Mouse (Mus musculus) cerebellum, postnatal 36 days (tissue): ENCODE data around the gene Klf13.

Experiments used
- DNase-seq, 2 experiments: peaks; one replicate each; pipeline ENCODE4 v3.0.0; 2021 to 2022; ENCODE audit warnings: mixed read lengths in 2 of 2

Gene Klf13

DNA sequence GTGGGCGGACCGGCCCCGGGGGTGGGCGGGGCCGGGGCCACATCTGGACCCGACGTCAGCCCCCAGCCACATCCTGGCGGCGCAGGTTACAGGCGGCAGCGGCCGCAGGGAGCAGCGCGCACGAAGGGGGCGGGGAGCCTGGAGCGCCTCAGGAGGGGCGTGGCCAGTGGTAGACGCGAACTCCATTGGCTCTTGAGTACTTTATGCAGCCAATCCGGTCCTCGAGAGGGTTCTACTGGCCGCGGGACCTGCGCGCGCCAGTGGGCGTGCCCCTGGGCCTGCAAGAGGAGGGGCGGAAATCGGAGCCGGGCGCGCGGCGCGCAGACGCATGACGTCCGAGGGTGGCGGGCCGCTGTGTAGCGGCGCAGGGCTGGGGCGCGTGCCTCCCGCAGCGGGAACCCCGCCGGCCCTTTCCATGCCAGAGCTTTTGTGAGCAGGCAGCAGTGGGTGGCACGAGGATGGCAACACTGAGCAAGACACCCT lies at the start of gene Klf13:
TSS of gene Klf13 (minus strand) at position 2 of the 483 bp plus-strand sequence.
- DNase-seq: peak; percentile 94 to 96

DNA sequence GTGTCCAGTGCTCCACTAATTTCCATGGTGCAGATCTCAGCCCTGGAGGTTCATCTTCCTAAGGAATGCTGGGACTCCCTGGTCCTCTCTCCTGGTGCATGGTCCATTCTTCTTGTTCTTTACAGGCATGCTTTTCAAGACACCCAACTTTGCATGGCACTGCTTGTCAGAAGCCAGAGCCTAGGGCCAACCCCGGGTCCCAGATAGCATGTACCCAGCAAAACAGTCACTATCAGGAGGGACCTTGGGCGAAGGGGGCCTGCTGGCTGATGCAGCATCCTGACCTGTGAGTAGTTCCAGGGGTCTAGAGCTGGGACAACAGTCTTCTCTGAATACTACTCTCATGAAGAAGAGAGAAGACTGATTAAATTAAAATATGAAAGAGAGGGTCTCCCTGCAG lies 49.7 kb upstream of the Klf13 start:
- DNase-seq: no peak

DNA sequence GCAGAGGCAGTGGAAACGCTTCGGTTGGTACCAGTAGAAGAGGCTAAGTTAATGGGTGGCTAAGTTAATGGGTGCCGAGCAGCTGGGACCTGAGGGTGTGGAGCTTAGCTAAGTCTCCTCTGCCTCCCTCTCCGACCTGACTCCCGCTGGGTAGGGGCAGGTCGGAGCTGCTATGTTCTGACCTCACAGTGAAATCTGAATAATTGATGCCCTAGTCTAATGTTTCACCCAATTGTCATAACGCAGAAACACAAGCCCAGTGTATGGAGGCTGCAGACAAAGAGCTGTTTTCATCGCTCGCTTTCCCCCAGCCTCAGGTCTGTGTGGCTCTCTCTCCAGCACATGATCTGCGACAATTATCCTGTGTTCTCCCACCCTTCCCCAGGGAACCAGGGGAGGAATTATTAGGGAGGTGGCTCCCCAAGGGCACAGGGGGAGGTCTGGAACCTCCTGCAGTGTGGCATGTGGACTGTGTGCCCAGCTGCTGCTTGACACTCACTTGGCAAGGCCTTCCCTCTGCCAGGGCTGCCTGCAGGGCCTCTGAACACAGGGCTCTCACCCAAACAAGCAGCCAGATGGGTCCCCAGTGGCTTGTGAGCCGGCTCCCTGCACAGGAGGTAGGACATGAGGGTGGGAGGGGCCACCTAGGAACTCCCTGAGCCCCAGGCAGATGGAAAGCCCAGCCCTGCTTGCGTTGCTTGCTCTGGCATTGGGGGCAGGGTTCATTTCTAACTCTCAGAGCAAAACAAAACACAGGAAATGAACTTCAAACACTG lies 47.9 kb upstream of the Klf13 start:
- DNase-seq: peak in 1 of 2 experiments; percentile 34

DNA sequence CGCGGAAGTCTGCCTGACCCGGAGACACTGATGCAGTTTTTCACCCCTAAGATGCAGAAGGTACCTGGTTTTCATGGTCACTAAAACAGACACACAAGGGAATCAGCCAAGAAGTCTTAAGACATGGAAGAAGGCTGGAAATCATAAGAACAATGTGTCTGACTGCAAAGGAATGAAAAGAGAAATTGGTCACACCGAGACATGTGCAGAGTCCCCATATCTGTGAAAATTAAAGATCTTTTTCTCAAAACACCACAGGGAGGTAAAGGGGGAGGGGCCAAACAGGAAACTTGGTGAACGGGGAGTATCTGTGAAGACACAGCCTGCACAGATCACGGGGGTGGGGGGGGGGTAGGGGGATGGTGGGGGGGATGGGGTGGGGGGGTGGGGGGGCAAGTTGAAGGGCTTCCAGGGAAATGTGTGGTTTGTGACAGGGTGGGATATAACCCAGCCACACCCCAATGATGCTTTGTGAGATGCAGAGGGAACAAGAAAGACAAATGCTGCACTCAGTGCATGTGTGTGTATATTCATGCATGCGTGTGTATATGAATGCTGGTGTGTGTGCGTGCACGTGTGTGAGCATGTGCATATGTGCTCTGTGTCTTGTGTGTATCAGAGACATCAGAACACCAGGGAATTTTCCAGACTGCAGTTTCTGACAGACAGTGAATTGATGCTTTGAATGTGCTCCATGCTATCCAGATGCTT lies 47.1 kb upstream of the Klf13 start:
- DNase-seq: no peak

DNA sequence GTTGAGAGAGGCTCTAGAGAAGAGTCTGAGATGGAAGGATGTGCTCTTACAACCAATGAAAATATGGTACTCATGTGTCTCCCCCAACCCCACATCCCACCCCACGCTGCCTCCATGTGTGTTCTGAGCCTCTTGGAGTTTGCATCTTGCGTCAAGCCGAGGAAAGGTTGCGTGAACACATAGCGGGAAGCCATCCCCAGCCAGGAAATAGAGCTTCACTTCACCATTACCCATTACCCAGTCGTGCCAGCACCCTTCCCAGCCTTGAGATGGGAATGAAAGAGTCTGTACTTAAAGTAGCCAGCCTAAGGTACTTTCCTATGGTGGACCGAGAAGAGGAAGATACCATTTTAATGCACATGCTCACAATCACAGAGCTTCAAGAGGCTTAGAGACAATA lies 46.6 kb upstream of the Klf13 start:
- DNase-seq: no peak

DNA sequence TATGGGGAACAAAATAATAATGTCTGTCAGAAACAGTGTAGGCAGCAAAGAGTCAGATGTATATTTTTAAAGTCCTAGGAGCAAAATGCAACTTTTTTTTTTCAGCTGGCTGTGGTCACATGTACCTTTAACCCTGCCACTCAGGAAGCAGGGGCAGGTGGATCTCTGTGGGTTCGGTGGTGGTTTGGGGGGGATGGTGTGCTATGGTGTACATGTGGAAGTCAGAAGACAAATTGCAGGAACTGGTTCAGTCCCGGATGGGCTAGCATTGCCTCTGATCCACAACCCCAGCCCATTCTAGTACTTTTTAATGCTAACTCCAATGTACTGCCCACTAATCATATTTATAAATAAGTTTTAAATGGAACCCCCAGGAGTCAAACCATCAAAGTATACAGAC lies 45.6 kb upstream of the Klf13 start:
- no peak for DNase-seq

DNA sequence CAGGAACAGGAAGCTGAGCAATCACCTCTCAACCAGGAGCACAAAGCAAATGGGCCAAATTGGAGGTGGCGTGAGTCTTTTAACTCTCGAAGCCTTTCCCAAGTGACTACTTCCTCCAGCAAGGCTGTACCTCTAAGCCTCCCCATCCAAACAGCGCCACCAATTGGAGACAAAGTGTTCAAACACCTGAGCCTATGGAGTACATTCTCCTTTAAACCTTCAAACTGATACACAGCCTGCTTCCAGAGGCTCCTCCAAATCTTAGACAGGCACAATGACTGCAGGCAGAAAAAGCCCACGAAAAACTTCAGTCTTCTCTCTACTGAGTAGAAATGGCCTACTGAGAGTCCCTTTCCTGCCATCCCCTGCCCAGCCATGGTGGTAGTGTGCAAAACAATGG lies 38.9 kb upstream of the Klf13 start:
- no peak for DNase-seq

DNA sequence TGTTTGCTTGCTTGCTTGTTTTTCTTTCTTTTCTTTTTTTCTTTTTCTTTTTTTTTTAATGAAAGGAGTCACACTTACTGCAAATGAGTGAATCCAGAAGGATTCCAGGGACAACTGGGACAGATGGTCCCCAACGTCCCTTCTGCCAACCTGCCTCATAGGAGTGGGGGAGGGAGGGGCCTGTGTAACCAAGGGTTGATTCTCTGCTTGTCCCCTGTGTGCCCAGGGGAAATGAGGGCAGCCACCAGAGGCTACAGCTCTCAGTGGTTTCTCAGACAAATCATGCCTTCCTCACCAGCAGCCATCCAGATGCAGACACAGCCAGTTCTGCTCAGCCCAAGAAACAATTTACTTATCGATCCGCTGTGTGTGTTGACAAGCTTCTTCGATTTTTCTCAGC lies 32.3 kb upstream of the Klf13 start:
- peak; percentile 70 to 75 for DNase-seq

DNA sequence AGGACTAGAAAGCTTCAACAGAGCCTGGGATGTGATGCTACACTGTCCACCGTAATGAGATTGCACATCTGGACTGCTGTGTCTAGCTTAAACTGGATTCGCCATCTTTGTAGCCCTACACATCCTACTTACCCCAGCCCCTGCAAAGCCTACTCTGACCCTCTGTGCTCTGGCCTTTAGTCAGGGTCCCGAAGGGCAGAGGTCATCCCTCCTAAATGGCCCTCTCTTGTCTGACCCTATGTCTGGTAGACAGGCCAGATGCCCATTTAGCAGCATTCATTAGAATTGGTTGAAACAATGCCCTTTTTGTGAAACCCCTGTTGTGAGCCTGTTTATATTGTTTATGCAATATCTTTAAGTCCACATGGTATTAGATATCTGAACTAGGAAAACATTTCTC lies 31.2 kb upstream of the Klf13 start:
- no peak for DNase-seq

DNA sequence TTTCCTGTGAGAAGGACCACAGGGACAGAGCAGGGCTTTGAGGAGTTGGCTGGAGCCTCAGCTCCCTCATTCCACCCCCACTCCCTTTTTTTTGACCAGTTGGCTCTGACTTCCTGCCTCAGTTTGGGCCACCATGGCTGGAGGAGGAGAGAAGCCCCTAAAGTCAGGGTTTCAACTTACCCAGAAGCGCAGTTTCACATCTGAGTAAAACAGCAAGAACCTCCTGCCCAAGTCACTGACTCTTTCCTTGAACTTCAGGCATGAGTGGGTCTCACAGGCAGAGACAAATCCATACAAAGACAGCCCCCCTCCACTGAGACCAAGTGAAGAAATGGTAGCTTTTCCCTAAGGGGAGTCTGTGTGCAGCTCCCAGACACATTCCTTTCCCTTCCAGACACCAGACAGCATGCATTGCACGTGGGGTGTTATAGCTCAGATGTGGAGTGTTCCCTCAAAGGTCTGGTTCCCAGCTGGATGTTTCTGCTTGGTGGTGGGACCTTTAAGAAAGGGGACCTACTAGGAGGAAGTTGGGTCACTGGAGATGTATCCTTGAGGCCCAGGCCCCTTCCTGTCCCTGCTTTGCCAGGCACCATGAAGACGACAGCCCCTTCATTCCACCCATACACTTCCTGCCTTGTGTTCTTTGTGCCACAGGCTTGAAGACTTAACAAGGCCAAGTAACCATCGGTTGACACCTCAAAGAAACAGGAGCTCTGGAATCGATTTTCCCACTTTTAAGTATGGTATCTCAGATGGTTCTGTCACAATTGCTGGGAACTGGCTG lies 27.1 kb upstream of the Klf13 start:
- no peak for DNase-seq

DNA sequence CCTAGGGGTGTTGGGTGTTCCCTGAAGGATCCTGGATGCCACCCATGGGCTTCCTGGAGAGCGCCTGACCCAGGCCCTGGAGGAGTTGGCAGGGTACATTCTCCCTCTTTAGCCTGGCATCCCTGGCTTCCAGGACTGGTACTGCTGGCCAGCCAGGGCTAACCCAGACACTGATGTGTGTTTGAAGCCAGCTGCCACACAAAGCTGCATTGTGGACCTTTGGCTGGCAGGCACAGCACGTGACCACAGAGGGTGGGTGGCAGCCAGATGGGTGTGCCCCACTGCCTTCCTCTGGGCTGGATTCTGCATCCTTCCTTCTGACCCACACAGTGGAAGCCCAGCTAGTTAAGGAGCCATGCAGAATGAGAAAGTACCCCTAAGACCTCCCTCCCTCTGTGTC lies 26.4 kb upstream of the Klf13 start:
- DNase-seq: peak in 1 of 2 experiments; percentile 38

DNA sequence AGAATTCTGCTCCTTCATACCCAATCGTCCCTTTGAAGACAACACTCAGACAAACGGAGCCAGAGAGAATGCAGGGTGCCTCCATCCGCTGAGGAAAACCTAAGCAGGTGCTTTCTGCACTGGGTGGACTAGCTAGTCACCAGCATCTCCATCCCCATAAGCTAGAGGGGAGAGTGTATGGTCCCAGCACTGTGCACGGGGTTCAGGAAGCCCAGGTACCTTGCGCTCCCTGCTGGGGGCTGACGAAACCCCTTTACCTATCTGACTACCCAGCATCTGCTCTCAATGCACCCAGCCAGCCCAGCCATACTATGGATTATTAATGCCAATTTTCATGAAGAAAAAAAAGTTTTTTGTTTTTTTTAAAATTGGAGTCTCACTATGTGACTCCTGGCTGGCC lies 25.4 kb upstream of the Klf13 start:
- DNase-seq: no peak

DNA sequence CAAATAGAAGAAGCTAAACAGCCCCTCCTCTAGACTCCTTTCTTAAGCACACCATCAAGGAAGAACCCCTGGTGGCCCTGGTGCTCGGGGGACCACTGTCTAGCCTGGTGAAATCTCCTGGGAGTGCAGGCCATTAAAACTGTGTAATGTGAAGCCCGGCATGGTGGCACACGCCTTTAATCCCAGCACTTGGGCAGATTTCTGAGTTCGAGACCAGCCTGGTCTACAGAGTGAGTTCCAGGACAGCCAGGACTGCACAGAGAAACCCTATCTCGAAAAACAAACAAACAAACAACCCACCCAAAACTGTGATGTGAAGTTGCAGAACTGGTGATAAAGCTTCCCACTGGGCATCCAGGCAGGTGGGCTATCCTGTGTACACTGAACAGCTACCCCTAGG lies 24.9 kb upstream of the Klf13 start:
- DNase-seq: no peak

DNA sequence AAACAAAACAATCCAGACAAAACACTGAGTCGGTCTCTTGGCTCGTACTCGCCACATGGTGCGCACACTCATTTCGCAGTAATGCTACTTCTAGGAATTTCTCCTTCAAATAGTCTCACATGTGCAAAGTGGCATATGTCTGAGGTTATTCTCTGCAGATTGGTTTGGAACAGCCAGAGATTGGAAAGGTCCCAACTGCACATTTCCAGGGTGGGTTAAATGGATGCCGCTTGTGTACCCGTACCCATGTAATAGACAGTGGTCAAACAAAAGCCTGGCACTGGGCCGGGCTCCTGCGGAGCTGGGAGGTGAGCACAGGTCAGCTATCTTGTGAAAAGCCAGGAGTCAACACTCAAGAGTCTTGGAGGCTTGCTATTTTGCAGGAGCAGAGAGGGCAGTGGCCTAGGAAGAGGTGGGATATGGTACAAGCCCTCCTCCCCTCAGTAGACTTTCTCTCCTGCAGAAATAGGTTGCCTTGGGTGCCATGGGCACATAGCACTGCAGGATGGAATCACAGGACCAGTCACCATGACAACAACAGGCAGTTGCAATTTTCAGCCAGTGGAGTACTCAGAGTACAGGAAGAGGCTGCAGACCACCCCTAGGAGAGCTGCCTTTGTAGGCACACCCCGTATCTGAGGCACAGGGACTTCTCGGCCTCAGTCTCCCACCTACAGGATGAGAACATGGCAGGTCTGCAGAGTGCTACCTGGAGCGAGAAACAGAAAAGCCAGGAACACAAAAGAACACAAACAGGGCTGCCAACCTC lies 19.3 kb upstream of the Klf13 start:
- no peak for DNase-seq

DNA sequence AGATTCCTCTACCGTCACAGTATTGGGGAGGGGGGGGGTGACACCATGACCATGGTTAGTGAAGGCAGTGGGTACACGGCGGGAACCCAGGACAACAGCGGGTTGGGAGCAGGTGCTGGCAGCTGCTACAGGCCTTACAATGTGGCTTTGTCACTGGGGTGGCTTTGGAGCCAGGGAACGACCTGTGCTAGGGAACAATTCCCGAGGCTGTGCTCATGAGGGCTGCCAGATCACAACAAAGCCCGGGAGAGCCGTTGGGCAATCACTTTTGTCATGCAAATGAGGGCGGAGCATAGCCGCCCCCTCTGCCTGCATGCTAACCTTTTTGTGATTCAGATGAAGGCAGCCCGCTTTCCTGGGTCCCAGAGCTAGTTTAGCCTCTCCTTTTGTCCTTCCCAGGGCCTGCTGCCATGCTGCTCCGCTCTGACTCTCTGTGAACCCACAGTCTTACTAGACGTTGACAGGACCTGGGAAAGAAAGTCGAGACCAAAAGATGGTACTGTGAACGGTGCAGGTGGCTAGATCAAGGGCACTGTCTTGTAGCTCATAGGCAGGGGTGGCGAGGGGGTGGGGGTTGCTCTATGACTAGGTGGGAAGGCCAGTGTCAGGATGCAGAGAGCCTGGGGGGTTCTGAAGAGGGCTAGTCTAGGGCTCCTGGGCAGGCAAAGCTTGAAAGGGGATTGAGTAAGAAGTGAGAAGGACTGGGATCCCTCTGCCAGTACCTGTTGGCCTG lies 18.4 kb upstream of the Klf13 start:
- no peak for DNase-seq

DNA sequence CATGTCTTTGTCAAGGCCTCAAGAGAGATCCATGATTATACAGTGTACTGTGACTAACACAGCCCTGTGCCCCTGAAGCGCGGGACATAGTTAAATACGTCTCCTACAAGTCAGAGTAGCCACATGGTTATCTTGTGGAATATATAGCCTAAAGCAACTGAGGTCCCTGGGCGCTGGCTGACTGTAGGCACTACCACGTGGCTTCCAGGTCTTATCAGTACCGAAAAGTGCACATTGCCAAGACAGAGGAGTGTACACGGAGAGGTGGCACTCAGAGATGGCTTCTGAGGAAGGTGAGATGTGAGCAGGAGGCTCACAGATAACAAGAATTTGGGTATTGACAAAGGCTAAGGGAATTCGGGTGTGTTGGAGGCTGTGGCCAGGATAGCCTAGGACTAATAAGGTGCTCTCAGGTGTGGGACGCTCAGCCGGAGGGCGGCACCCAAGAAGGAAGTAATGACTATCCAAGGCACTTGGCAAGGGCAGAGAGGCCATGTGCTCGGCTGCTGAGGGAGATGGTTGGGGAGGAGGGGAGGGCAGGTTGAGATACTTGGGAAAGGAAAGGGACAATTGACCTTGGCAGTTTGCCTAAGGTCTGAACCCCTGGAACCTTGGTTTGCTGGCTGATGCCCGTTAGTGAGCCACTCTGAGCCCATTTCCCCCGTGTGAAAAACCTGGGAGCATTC lies 17.6 kb upstream of the Klf13 start:
- no peak for DNase-seq

DNA sequence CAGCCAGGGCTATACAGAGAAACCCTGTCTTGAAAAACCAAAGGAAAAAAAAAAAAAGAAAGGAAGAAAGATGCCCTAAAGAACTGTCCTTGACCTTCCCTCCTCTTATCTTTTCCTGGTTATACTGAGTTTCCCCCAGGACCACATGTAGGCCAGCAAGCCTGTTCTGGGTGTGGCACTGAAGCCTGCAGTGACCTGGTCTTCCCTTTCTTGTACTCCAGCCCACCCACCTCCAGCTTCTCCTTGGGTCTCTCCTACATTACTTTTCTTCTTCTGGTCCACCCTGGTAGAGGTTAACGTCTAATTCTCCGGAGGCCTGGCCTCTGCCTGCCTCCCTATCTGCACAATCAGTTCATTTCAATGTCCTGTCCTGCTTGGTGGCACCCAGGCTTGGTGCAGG lies 16.7 kb upstream of the Klf13 start:
- no peak for DNase-seq

DNA sequence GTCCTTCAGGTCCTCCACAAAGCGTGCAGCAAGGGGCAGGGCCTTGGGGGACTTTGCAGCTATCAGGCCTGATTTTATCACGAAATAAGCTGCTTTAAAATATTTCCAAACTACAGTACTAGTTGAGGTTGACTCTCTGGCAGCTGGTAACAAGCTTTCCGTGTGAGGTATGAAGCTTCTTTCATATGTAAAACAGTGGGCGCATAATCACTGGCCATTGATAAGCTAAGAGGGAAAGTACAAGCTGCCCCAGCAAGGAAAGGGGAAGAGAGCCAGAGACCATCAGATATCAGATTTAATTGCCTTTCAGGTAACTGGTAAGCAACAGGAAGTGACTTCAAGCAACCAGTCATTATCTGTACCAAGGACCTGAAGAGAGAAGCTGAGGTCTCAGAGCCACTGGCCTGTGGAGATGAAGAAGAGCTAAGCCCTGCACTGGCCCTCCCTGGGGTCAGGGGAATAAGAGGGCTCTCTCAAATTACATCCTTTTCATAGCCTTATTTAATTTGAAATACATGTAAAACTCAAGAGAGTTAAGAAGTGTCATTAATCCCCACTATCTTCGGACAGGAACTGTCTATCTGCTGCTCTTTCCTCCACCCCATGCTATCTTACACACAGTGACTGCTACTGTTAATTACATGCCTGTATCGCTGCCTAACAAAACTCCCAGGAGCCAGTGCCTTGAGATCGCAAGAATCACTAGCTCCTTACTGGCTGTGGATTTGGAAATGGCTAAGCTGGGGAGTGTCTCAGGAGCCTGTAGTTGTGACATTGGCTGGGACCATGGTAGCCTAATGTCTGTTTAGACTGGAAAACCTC lies 13.6 kb upstream of the Klf13 start:
- DNase-seq: no peak

DNA sequence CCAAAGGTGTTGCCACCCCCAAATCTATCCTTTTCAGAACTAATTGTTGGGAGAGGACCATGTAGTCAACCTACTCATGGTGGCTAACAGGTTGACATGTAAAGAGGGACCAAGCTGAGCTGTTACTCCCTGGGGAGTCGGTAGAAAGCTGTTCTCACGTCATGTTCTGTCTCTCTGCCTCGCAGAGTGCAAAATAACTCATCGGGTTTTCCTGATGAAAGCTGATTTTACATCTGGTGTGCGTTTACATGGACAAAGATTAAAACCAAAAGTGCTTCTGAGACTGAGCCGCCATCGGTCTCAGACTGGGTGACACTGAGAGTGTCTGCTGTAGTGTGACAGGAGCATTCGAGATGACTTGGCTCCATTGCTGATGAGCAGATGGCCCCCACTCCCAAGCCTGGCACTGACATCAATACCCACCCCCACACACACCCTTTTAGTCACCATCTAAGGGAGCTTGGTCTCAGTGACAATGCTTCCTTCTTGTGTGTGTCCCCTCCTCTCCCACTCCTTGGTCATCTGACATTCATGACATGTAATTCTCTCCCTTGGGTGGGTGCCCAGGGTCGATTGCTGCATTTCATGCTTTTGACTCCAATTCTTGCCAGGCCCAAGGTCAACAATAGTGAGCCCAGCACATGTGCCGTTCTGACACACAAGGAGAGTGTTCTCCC lies 12.4 kb upstream of the Klf13 start:
- peak; percentile 52 for DNase-seq

DNA sequence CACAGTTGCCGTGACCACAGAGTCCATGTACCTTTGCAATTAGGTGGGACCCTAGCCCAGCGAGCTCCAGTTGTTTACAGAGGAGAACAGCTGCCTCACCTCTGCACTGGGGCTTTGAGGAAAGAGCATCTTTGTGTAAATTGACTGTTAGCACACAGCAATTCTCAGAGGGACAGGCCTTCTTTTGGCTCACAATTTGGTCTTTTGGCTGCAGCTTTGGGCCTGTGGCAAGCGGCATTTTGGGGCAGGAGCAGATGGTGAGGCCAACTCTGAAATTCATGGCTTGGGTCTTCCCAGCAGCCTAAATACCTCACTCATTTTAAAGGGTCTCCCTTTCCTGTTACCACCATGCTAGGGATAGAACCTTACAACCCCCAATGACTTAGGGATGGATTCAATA lies 10.5 kb upstream of the Klf13 start:
- no peak for DNase-seq
